Mouse (Mus musculus) limb, embryonic 12.5 days (tissue): ENCODE data around the gene Spocd1. TPM values are rescaled to one million over a fixed set of nuclear protein-coding genes. Genes with fewer than 3 reads are reported as not detected.

ENCODE experiments used
- ATAC-seq: fragments of 200-750 bp; cut with Nextera tagmentation; 2 replicates; pipeline ENCODE4 v1.8.0; 2017; ENCODE audit warnings: low read depth, moderate TSS enrichment; ENCODE audit not compliant: insufficient number of reproducible peaks, insufficient read depth, low FRiP score, low TSS enrichment
- H3K27ac ChIP-seq: fragments of 300-500 bp; sonication (generic); 2 replicates; pipeline ENCODE4 v1.5.1; 2016; ENCODE audit warnings: mild to moderate bottlenecking, moderate library complexity
- H3K27me3 ChIP-seq: fragments of 300-500 bp; sonication (generic); 2 replicates; pipeline ENCODE4 v1.6.1; 2016; ENCODE audit warnings: mild to moderate bottlenecking, moderate library complexity
- H3K36me3 ChIP-seq: fragments of 300-500 bp; sonication (generic); 2 replicates; pipeline ENCODE4 v1.6.1; 2016; ENCODE audit warnings: mild to moderate bottlenecking, moderate library complexity
- H3K4me1 ChIP-seq: fragments of 300-500 bp; sonication (generic); replicated peaks from 2 replicates; pipeline ENCODE4 v1.6.1; 2016
- H3K4me2 ChIP-seq: fragments of 300-500 bp; sonication (generic); 2 replicates; pipeline ENCODE4 v1.6.1; 2016; ENCODE audit warnings: mild to moderate bottlenecking, moderate library complexity
- H3K4me3 ChIP-seq: fragments of 300-500 bp; sonication (generic); replicated peaks from 2 replicates; pipeline ENCODE4 v1.5.1; 2016; ENCODE audit warnings: mild to moderate bottlenecking
- H3K9ac ChIP-seq: fragments of 300-500 bp; sonication (generic); replicated peaks from 2 replicates; pipeline ENCODE4 v1.6.1; 2016; ENCODE audit warnings: mild to moderate bottlenecking, moderate library complexity
- H3K9me3 ChIP-seq: fragments of 300-500 bp; sonication (generic); 2 replicates; pipeline ENCODE4 v1.6.1; 2016; ENCODE audit warnings: mild to moderate bottlenecking, moderate library complexity
- WGBS: fragments of 180-500 bp; shearing (Covaris S2); methylation state at CpG from one replicate; pipeline ENCODE4 v1.1.7; 2016; 5-methylcytosine and 5-hydroxymethylcytosine counted together
- polyA plus RNA-seq: library from polyadenylated mRNA; unstranded; fragments of >200 nt; fragmentation: Nextera tagmentation; extraction: Ambion mirVana; gene quantifications from 2 replicates; pipeline ENCODE4 v1.2.1, GENCODE M21; 2016

The Spocd1 gene
- polyA plus RNA-seq, 1 experiment from 2014 or later = not detected

GRCm38 (mm10) chr4:130006533-130006932, 77.5 kb downstream of the Spocd1 start:
- WGBS = 17% methylated on average over 25 of the region's 25 CpGs
- Histone ChIP-seq H3K4me3 (peak overlapping the region; percentile 36), H3K27me3 (peaks cover 77% of the 10 kb centered on the region)

More at GRCm38 (mm10) chr4:130006533-130006932, 77.5 kb downstream of the Spocd1 start:
- Histone ChIP-seq H3K9ac (peak overlapping the region; percentile 53), H3K4me1 (peaks cover 17% of the 10 kb centered on the region), H3K27ac (no peak overlapping the region), H3K9me3 (no peaks in the 10 kb centered on the region), H3K36me3 (peaks cover 5% of the 10 kb centered on the region; the same call in 1 of the 2 replicates), H3K4me2 (peak overlapping the region; percentile 64)
- no peak for ATAC-seq

Other genes starting within 250 kb of the Spocd1 start
- 15.4 and 16.8 TPM in 2 replicates for gene Tmem39b, start 232.4 kb upstream of the Spocd1 start, polyA plus RNA-seq
- 204 TPM in 2 replicates for gene Khdrbs1, start 186.9 kb upstream of the Spocd1 start, polyA plus RNA-seq
- 327 and 335 TPM in 2 replicates for gene Ptp4a2, start 118.0 kb upstream of the Spocd1 start, polyA plus RNA-seq
- 3.1 and 3.6 TPM in 2 replicates for gene Adgrb2, start 55.6 kb downstream of the Spocd1 start, polyA plus RNA-seq
- gene Col16a1, start 118.6 kb downstream of the Spocd1 start, polyA plus RNA-seq = 24.2 and 30.9 TPM in 2 replicates
- gene Pef1, start 173.3 kb downstream of the Spocd1 start, polyA plus RNA-seq = 64.6 and 64.7 TPM in 2 replicates
- gene Hcrtr1, start 210.1 kb downstream of the Spocd1 start, polyA plus RNA-seq = not detected in 2 replicates
- gene Tinagl1, start 245.9 kb downstream of the Spocd1 start, polyA plus RNA-seq = 7.8 and 10.3 TPM in 2 replicates